Comparison of ENCODE assay signal across 9 mouse cellular contexts in the genomic region with DNA sequence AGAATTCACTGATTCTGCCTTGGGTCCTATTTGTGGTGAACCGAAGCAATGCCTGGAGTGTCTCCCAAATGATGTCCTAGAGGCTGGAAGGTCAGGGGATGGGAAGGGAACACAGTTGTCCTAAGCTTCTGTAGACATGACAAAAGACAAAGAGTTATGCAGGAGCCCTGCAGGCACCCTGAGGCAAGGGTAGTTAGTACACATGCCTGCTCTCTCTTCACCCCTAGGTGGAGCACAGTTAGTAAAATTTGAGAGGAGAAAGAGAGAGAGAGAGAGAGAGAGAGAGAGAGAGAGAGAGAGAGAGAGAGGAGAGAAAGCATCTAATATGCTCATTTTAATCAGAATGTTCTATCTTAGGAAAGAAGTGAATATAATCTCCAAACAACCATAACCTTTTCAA.
DNase-seq lines count a peak whose midpoint lies in the region; ATAC-seq and TF ChIP-seq lines count a peak whose summit lies in the region.
"Had no signal": no experiment of that assay in that cellular context is flagged by ENCODE, and none has a peak within 500 bp of the region (broad histone marks: within the 10 kb centered on the region; RNA-seq: fewer than 3 reads in every experiment).

No protein-coding gene starts in this region.

- 60% methylated on average over 1 of the region's 1 CpGs for WGBS in heart, postnatal 0 days

- intact Hi-C loops in heart, postnatal 25 days (cut with DNase I), result loop anchor here (5.0 kb wide), 1 partner anchor 444 kb away; no protein-coding TSS in a partner anchor
- intact Hi-C loops in left cerebral cortex, postnatal 4 days (cut with DNase I), result loop anchor here (10.0 kb wide), 1 partner anchor 242 kb away; the partner anchor contains the start of gene Vldlr

- DNase-seq in heart, postnatal 0 days (ENCODE audit: low spot score), result peak; percentile 71
- no peak for DNase-seq in heart, postnatal 25 days (ENCODE audit: low spot score)
- peak; percentile 16 for DNase-seq in left cerebral cortex, postnatal 4 days
- no peak for DNase-seq in left cerebral cortex, adult 18-20 months (ENCODE audit: low spot score in 2 of 2)
- peak; percentile 16 for DNase-seq in ZHBTc4 (ENCODE audit: low read depth, low spot score)
- DNase-seq in lung, postnatal 36 days, result peak; percentile 25
- no peak for DNase-seq in gastrocnemius, postnatal 10 days
- DNase-seq: spleen, adult 18-20 months had no signal

- H3K27me3 ChIP-seq in heart, postnatal 0 days (ENCODE audit: control insufficient read depth, insufficient read depth, low read length), result no peaks in the 10 kb centered on the region

- H3K9me3 ChIP-seq in heart, postnatal 0 days (replicated peaks; ENCODE audit: control insufficient read depth, low read length), result no peaks in the 10 kb centered on the region

- ATAC-seq in heart, postnatal 0 days (ENCODE audit: insufficient read depth, low read depth), result peak; percentile 44; the same call in 1 of the 2 replicates
- ATAC-seq in erythroblast, adult 5-6 weeks (replicated peaks; ENCODE audit: low FRiP score, poor library complexity, severe bottlenecking), result no peak

- no peak overlapping the region for H3K4me2 ChIP-seq in heart, postnatal 0 days (ENCODE audit: low read depth, low read length)

- H3K36me3 ChIP-seq in heart, postnatal 0 days (replicated peaks; ENCODE audit: control insufficient read depth, insufficient read depth, low read length), result no peaks in the 10 kb centered on the region

- no peak overlapping the region for H3K9ac ChIP-seq in heart, postnatal 0 days (replicated peaks; ENCODE audit: low read depth, low read length)

- TF ChIP-seq CTCF in heart, postnatal 0 days (IDR thresholded peaks at IDR 0.05; ENCODE audit: low read depth), result peak; percentile 57

- no peak overlapping the region for H3K27ac ChIP-seq in heart, postnatal 0 days (ENCODE audit: low read depth)

- H3K4me3 ChIP-seq in heart, postnatal 0 days (ENCODE audit: low read depth, low read length), result no peak overlapping the region

- TF ChIP-seq EP300 in heart, postnatal 0 days (IDR thresholded peaks at IDR 0.05; ENCODE audit: low read depth), result no peak

- H3K4me1 ChIP-seq in heart, postnatal 0 days (ENCODE audit: control insufficient read depth, insufficient read depth), result peaks cover 15% of the 10 kb centered on the region

Comparison
In these comparisons a context has a peak if more than half of its experiments do, and no peak if none do; other contexts are left out.
1. DNase-seq: peak in heart, postnatal 0 days (single experiment), left cerebral cortex, postnatal 4 days (single experiment), ZHBTc4 (single experiment) and lung, postnatal 36 days (single experiment); none in heart, postnatal 25 days (single experiment), left cerebral cortex, adult 18-20 months (0 of 2) and gastrocnemius, postnatal 10 days (single experiment).